Mouse (Mus musculus) R1 (cell line): Measurements from ENCODE around the gene Notch2.

Experiments used
- DNase-seq: peaks from one replicate; pipeline ENCODE4 v3.0.0-alpha.2; 2018; ENCODE audit warnings: low read depth, low spot score

Notch2 gene

DNA sequence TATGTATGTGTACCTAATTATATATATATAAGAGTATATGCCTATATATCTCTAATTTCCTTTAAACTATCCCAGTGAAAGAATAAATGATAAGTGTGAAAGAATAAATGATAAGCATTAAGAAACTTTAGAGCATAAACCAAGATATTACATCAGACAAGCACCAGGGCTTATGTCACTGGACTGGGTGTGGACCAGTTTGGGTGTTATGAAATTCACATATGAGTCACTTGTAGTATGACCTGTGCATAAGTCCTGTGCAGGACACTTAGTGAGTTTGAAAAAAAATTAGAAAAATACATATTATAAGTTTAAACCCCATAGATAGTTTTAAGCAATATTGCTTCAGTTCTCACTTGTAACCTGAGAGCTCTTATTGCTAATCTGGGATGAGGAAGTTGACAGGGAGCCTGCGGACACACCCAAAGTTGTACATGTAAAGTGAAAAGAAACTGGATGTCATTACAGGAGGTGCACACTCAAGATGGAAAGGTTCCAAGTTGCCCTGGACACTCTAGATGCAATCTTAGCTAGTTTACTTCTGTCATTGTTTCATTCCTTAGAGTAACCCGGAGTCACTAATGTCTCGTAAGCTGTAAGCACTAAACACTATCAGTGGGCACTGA is 19.3 kb upstream of the Notch2 start:
- DNase-seq = no peak

DNA sequence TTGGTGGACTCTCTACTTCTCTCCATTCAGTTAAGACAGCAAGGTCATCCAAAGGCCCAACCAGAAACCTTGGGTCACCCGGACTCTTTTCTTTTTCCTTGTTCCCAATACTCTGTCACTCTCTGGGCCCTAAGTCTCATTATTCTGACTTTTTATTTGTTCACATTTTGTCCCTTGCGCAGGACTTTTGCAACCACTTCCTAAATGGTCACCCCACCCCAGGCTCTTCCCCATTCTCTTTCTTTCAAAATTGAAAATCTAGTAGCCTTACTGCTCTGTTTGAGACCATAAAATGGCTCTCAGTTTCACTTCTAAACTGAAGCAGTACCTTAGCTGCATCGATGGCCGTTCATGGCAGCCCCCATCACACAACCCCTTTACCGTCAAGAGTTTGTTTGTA is 18.5 kb upstream of the Notch2 start:
- DNase-seq = no peak

DNA sequence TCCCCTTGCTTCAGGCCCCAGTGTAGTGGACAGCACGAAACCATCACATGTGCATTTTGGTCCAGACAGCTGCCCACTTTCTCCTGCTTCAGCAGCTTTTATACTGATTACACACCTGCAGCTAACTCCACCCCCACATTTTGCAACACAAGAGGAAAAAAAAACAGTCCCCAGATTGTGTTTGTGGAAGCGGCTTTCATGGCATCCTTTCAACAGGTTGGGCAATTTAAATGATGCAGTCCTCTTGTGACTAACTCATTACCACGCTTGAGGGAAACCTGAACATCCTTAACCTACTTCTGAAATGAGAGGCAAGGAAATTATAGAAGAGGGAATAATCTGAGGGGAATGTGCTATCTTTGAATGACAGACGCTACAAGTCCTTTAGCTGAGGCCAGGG is 15.0 kb upstream of the Notch2 start:
- no peak for DNase-seq

GRCm38 (mm10) chr3:98003558-98003957 is 9.8 kb upstream of the Notch2 start:
- no peak for DNase-seq

DNA sequence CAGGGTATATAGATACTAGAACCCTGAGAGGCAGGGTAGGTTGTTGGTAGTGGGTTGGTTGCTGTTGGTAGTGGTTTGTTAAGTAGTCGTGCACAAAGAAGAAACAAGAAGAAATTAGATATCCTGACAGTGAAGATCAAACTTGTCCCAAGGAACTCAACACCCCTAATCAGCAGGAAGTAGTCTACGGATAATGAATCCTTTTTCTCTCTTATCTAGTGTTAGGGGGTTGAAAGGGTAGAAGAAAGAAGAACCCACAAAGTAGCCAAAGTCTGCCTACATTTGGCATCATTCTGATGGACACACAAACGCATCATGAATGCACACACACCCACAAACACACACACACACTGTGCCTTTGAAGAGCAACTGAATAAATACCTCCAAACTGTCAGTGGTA is 9.1 kb upstream of the Notch2 start:
- DNase-seq = no peak

GRCm38 (mm10) chr3:98005306-98005705 is 8.0 kb upstream of the Notch2 start:
- DNase-seq = no peak

GRCm38 (mm10) chr3:98006046-98006691 is 7.2 kb upstream of the Notch2 start:
- no peak for DNase-seq

DNA sequence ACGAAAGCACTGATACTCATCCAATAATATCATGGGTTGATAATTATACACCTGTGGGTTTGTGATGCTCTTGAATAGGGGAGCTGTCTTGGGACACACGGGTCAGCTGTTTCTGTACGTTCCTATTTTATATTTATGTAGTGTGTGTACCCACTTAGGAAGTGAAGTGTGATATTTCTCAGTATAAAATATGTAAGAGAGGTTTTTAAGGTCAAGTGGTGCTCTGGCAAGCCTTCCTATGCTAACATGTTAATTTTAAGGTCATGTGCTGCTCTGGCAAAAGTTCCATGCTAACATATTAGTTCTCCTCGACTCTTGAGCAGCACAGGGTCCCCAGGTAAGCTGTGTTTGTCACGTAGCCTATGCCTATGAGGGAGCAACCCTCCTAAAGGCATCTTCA is 6.4 kb upstream of the Notch2 start:
- no peak for DNase-seq

- DNase-seq = no peak
Observed at GRCm38 (mm10) chr3:98008143-98008542, 5.2 kb upstream of the Notch2 start.

DNA sequence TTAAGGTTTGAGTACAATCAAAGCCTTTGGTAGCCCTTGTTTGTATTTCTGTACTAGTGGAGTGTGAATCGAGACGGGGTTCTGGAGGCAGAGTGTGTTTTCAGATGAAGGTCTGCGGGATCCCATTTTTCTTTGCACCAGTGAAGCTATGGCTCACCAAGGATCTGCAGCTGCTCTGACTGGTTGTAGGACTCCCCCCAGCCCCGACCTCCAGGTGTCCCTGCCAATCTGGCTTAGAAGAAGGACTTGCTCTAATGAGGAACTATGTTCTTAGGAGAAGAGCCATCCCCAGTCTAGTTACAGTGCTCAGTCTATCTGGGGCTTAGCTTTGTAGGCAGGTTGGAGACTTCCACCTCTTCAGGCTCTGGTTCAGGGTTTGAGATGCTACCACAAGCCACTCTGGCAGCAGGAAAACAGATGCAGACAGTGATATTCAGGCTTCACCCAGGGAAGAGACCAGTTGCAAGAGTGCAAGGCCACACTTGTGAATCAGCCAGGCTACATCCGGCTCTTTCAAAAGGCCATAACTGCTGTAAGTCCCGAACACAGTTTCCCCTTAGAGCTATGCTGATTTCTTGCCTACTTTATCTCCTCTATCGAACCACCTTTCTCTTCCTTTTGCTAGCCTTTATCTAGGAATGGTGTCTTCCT is 4.0 kb upstream of the Notch2 start:
- no peak for DNase-seq

GRCm38 (mm10) chr3:98013086-98013400 is 284 bp upstream of the Notch2 start:
- DNase-seq = no peak

DNA sequence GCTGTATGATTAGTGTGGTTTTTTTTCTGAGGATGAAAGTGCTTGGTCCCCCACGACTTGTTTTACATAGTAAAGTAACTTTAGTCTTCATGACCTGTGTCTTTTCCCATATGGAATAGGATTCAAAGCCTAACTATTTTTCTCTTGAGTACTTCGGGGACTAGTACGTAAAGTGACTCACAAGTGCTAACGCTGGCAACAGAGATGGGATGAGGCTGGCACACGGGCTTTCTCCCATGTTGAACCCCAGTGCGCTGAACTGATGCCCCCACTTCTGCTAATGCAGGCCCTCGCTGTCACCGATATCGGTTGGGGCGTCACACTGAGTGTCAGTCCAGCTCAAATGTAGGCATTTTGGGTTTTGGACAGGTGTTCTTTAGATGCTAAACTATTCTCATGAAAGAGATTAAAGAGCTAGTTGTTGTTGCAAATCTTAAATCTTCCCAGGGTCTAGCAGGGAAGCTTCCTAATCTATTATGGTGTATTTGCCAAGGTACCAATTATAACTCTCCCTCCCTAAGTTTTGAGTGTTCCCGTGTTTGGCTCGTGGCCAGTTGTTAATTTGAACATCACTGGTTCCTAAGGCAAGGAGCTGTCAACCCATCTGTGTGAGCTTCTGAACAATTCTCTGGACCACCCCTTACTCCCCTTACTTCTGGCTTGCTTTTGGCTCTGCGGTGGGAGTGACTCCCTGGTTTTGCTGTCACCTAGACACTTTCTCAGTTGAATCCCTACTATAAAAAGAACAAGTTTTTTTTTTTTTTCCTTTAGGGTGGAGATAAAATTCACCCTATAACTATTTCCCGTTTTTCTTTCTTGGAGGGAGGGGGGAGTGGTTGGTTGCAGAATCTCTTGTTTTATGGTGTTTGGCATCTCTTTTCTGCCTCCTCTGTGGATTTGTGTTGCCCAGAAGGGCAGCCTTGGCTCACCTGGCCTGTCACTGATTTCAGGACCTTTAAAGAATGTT is 2.2 kb downstream of the Notch2 start:
- no peak for DNase-seq

DNA sequence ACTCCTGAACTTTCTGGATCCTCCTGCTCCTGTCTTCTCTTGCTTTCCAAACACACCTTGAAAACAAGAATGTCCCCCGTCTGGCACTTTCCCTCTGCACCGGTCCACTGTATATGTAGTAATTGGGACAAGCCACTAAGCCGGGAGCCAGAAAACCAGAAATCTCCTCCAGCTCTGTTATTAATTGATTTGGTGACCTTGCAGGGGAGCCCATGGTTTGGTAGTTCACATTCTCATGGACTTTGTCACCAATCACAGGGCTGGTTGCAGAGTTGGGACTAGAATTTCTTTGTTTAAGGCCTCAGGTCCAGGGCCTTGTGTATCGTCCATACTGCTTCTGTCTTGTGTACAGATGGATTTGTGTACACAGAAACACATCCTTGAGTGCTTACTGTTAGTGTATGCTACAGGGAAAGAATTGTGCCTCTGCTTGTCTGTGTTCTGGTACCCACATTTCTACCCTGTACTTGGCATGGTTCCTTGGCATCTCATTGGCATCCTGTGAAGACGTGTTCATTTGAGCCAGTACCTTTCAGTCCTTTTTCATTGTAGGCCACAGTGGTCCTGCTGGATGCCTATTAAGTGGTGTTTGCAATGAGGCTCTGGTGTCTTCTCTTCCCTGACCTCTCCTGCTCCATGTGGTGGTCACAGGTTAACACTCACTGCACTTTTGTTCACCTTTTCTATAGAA is 3.7 kb downstream of the Notch2 start:
- no peak for DNase-seq

DNA sequence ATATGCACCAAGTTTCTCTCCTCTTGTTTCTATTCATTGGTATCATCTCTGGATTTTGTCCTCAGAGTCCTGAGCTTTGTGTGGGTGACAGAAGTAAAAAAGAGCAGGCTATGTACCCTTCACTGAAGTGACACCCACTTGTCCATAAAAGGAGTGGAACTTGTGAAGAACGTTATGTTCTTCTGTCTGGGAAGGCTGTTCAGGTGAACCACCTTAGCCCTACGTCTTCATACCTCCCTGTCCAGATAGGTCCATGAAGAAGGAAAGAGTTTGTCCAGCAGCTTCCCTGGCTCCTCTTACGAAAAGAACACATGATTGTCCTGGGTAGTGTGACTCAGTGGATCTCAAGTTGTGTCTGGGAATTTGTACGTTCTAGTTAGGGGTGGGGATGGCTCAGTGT is 4.9 kb downstream of the Notch2 start:
- no peak for DNase-seq

DNA sequence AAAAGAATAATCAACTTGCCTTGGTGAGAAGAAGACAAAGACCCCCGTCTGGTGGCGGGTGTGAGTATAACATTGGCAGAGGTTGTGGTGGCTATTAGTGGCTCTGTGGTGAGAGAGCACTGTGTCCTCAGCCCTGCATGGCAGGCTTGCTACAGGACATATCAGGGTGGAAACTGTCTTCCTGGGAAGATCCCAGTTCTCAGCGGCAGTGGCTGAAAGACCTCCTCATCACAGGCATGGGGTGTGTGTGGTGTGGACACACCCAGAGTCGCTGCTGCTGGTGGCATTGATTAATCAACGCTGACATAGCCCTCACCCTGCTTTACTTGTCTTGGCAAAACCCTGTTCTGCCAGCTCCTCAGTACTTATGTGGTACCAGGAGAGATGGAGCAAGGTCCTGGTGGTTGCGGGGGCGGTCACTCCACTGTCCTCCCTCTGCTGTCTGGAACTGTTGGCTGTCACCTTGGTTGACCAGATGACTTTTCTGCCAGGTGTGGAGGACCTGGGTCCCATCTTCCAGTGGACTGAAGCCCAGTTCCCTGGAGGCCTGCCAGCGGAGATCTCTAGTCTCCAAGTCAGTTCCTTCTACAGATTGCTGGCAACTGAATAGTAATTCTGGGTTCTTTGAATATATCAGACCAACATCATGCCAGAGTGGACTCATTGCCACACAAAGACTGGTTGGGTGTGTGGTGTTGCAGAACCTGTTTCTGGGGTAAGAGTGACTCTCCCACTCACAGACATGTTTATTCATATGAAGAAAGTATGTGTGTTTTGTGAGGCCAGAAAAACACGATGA is 7.3 kb downstream of the Notch2 start:
- DNase-seq = no peak

GRCm38 (mm10) chr3:98024288-98024848 is 11.0 kb downstream of the Notch2 start:
- peak; percentile 93 for DNase-seq

DNA sequence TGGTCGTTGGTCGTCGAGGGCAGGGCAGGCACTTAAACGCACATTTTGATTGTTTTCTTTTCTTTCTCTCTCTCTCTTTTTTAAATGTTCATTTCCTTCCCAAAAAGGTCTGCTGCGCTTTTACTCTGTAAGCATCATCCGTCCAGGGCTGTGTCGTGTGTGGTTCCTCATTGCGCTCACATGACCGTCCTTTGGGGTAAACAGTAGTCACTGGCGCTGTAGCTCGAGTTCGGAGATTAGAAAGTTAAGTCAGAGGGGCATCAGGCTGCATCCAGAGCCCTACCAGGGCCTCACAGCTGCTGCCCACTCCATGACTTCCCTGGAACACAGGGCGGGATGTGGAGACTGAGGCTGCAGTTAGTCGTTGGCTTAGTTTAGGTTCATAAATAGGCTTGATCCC is 12.2 kb downstream of the Notch2 start:
- DNase-seq = no peak

- DNase-seq = no peak
Observed at GRCm38 (mm10) chr3:98025921-98026880, 12.9 kb downstream of the Notch2 start.

DNA sequence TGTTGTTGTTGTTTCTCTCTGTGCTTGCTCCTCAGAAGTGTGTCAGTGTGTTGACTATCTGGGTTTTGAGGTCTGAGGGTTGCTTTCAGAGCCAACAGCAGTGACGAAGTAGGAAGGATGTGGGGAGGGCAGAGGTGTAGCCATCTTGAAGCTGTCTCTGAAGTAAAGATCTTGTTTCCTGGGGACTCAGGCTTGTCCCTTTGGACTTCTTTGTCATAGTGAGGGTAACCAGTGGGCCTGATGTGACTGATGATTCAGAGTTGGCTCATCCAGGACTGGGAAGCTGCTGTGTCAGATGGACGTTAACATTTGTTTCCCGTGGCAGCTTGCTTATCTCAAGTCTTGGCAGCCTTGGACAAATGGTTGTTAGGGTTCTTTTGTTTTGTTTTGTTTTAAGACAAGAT is 14.0 kb downstream of the Notch2 start:
- no peak for DNase-seq
